12 mouse cellular contexts compared by ENCODE assay signal in genomic region chr12:70404327-70404726, GRCm38 (mm10). TPM values are rescaled to one million over a fixed set of nuclear protein-coding genes. Genes with fewer than 3 reads are reported as not detected.
A peak's percentile ranks its signal among the peaks of the same experiment; 100 is the strongest.
DNase-seq lines count a peak whose midpoint lies in the region; ATAC-seq lines count a peak whose summit lies in the region.
"Had no signal": no experiment of that assay in that cellular context is flagged by ENCODE, and none has a peak within 500 bp of the region (broad histone marks: within the 10 kb centered on the region; RNA-seq: fewer than 3 reads in every experiment).

No protein-coding gene starts in this region.

- DNase-seq in cerebellum, adult 9-11 months, result peak; percentile 16
- DNase-seq in cerebellum, adult 11 months, result no peak
- peak; percentile 88 for DNase-seq in layer of hippocampus, adult 11-12 months (ENCODE audit: low spot score)
- DNase-seq in left cerebral cortex, adult 8-10 months (ENCODE audit: low spot score in 2 of 2), result peak; percentile 67 to 97
- DNase-seq in right cerebral cortex, postnatal 36 days (ENCODE audit: low spot score in 2 of 2), result peak; percentile 93 to 96
- DNase-seq in gastrocnemius, adult 18-20 months (ENCODE audit: low spot score), result no peak
- no peak for DNase-seq in ovary, postnatal 10 days (ENCODE audit: low spot score)
- DNase-seq: kidney, adult 18-20 months; thymus, postnatal 36 days had no signal

- no peaks in the 10 kb centered on the region for H3K36me3 ChIP-seq in intestine, embryonic 16.5 days (ENCODE audit: control insufficient read depth, insufficient read depth, low read length)

- no peaks in the 10 kb centered on the region for H3K9me3 ChIP-seq in intestine, embryonic 16.5 days (ENCODE audit: control insufficient read depth, low read length)

- no peak overlapping the region for H3K9ac ChIP-seq in intestine, embryonic 16.5 days (ENCODE audit: low read depth, low read length)

- H3K4me1 ChIP-seq in intestine, embryonic 16.5 days (ENCODE audit: control insufficient read depth, insufficient read depth, low read length), result no peaks in the 10 kb centered on the region

- ATAC-seq in intestine, embryonic 16.5 days, result no peak

- no peak overlapping the region for H3K4me3 ChIP-seq in intestine, embryonic 16.5 days (ENCODE audit: low read length)

- H3K27me3 ChIP-seq in intestine, embryonic 16.5 days (replicated peaks; ENCODE audit: control insufficient read depth, insufficient read depth, low read length), result no peaks in the 10 kb centered on the region

- H3K4me2 ChIP-seq in intestine, embryonic 16.5 days (ENCODE audit: low read depth, low read length), result no peak overlapping the region

- H3K27ac ChIP-seq in intestine, embryonic 16.5 days (ENCODE audit: low read length), result no peak overlapping the region

- 60% methylated on average over 6 of the region's 6 CpGs for WGBS in intestine, embryonic 16.5 days

RNA-seq across cellular contexts. Expression of gene Tmx1, which starts 48.6 kb away (rescaled TPM):
- total RNA-seq in left cerebral cortex, adult 8-10 months (2022), result 10 to 100 TPM; 30.5 to 33.6 (median 31.4) TPM
- total RNA-seq in gastrocnemius, adult 18-20 months (2021), result 10 to 100 TPM; 10.9 to 11.1 TPM
- 97.1 and 102 TPM in 2 replicates for polyA plus RNA-seq in intestine, embryonic 16.5 days (2015; fragmentation: Nextera tagmentation; extraction: Ambion mirVana)

RNA-seq across cellular contexts. Expression of gene Trim9, which starts 56.9 kb away (rescaled TPM):
- total RNA-seq in left cerebral cortex, adult 8-10 months (2022), result 100 to 1,000 TPM; 253 to 305 (median 254) TPM
- under 1 TPM; 0.05 to 0.09 TPM for total RNA-seq in gastrocnemius, adult 18-20 months (2021)
- 0.69 and 1.0 TPM in 2 replicates for polyA plus RNA-seq in intestine, embryonic 16.5 days (2015; fragmentation: Nextera tagmentation; extraction: Ambion mirVana)
- total RNA-seq: MEL had no signal
- polyA plus RNA-seq: C2C12 had no signal

Comparison
In these comparisons a context has a peak if more than half of its experiments do, and no peak if none do; other contexts are left out.
1. DNase-seq: peak in cerebellum, adult 9-11 months (single experiment), layer of hippocampus, adult 11-12 months (single experiment), left cerebral cortex, adult 8-10 months (2 of 2) and right cerebral cortex, postnatal 36 days (2 of 2); none in cerebellum, adult 11 months (single experiment), gastrocnemius, adult 18-20 months (single experiment) and ovary, postnatal 10 days (single experiment).
2. RNA of gene Trim9, which starts 56.9 kb away (total RNA-seq): 253 to 305 TPM in left cerebral cortex, adult 8-10 months; 0.05 to 0.09 TPM in gastrocnemius, adult 18-20 months; every median in the first group is over 100 times any median in the second.